Mouse (Mus musculus) ES-E14 (cell line): ENCODE data around the gene Foxd2.

Experiments used
- CHD2 ChIP-seq: IDR thresholded peaks from 2 replicates; pipeline ENCODE4 v1.6.1; 2014; ENCODE audit warnings: mild to moderate bottlenecking, low read depth, low read length, inconsistent platforms
- MAFK ChIP-seq: IDR thresholded peaks from 2 replicates; pipeline ENCODE4 v1.6.1; 2014; ENCODE audit warnings: mild to moderate bottlenecking, low read depth, low read length, inconsistent platforms; ENCODE audit not compliant: insufficient read depth
- ZC3H11A ChIP-seq: IDR thresholded peaks from 2 replicates; pipeline ENCODE4 v1.6.1; 2012; ENCODE audit warnings: low read depth, mild to moderate bottlenecking, inconsistent platforms, low read length, borderline replicate concordance

DNA sequence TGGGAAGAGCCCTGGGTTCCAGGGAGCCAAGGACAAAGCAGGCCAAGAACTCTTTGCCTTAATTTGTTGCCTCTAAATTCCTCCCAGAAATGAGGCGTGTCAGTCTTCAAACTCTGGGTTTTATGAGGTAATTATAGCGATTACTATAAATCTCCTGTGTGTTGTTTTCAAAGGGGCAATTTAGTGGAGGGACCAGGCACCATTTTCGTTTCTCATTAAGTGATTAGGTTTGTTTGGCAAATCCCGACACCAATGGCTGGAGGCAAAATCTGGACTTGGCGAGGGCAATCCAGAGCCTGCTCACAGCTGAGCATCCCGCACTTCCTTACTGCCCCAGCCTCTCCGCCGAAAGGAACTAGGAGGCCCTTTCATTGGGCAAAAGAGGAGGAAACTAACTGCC is 33.9 kb upstream of the Foxd2 start:
- TF ChIP-seq MAFK (no peak), ZC3H11A (no peak), CHD2 (no peak)
